Mouse (Mus musculus) right cerebral cortex, postnatal 4 days (tissue): ENCODE data around the gene Srms.
"Not testable (repeated sequence)": the region's sequence is repeated elsewhere in the genome, so short reads cannot be mapped to it uniquely, and the experiment has no call there.

ENCODE experiments used
- DNase-seq: peaks from one replicate; pipeline ENCODE4 v3.0.0-alpha.2; 2022

The Srms gene

DNA sequence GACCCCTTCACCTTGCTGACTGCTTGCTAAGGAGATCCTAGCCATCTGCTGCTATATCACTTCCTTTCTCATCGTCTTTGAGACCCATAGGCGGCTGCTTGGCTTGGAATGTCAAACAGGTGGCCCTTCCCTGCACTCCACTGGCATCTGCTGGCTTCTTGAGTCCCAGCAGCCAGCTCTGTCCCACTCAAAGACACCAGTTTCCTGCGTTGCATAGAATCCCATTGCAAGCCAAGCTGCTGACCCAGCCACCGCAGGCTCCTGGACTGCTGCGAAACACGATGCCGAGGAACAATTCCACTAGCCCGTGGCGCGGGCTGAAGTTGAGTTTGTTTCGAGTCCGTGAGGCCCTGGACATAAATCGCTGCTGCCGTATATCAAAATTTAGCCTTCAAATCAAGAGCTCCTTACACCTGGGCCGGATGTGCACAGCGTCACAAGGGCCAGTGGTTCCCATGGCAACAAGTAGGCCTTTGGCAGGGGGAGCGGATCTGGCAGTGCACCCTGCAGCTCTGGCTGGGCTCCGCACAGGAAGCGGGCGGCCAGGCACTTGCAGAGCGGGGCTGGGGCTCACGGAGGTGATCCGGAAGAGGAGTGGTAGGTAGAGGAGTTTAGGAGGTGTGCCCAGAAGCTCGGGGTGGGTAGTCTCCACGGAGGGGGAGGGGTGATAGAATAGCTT is 6.7 kb upstream of the Srms start, which contains the start of gene Fndc11:
Fndc11 (plus strand) TSS at position 476 of the 679 bp plus-strand sequence.
- DNase-seq, result peak; percentile 53

DNA sequence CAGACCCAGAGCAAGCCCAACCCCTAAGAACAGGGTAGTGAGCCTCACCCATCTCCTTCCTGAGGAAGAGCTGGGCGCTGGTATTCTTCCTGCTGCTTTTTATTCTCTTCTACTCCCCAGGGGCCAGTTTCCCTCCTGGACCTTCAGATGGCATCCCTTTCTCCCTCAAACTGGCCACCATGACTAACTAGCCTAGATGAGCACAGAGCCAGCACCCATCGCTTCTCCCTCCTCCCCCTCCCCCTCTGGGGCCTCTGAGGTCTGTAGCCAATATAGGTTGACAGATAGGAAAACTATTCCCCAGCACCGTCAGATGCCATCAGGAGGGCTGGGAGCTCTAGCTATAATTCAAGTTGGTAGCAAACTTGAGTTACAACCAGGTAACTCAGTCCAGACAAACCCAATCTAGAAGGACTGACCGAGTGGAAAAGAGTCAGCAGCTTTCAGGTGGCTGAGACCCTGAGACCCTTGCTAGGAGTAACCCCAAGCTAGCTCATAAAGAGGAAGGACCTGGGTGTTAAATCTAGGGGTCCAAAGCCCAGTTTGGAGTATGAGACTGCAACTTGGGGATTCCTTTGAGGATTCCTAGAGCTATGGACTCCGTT is 6.0 kb upstream of the Srms start:
- DNase-seq, result no peak

DNA sequence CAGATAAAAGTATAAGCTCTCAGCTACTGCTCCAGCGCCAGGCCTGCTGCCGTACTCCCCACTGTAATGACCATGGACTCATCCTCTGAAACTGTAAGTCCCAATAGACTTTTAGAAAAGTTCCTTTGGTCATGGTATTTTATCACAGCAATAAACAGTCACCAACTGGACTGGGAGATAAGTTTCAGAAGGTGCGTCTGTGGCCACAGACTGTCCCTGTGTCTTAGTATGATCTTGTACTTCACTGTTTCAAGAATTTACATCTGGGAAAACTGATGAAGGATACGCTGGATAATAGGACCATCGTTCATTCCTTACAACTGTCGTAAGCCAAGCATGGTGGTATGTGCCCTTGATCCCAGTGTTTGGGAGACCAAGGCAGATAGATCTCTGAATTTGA is 3.1 kb upstream of the Srms start:
- no peak for DNase-seq

DNA sequence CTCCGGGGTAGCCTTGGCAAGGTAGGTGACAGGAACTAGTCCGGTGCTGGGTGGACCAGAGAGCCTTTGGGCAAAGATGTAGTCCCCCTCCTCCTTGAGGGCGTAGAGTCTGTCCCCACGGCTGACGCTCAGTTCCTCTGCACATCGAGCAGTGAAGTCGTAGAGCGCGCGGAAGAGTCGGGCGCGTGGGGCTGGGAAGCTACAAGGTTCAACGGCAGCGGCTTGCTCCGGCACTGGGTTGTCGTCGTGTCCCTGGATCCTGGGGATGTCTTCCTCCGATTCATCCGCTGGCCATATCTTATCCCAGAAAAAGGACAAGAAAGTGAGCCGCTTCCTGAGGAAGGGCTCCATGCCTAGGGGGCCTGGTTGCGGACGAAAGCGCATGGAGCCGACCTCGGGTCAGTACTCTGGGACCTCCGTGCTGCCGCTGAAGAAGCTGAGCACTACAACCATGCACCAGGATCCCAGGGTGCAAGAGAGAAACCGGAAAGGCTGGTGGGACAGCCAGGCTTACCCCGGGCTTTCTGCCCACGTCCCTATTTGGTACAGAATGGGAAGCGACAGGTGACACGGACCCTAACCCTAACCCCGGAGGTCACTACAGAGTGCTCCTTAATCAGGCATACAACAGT is 480 bp downstream of the Srms start:
- no peak for DNase-seq

DNA sequence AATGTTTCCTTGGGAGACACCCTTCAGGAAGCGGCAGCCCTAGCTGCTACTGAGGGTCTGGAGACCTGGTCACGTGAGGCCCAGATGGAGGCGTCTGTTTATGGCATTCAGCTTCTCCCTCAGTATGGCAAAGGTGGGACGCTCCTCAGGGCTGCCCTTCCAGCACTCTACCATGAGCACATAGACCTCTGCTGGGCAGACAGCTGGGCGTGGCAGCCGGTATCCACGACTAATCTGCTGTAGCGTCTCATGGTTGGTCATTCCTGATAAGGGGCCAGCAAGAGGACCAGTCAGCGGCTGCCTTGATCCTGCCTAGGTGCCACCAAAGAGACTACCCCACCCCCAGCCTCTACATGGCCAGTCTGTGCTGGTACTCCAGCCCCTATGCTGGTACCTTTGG is 6.9 kb downstream of the Srms start:
- DNase-seq, result no peak

DNA sequence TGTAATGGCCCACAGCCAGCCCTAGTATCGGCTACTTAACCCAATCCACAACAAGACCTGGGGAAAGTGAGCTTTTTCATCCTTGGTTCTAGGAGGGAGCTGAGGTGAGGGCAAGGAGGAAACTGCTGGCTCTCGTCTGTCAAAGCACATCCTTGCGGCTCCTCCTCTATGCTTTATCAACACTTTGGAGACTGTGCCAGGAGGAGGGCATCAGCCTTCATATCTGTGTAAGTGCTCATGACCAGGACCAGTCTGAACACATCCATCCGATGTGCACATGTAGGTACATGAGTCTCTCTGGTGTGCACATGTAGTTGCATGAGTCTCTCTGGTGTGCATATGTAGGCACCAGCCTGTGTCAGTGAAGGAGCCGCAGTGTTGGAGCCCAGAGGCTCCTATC is 7.3 kb downstream of the Srms start:
- DNase-seq, result no peak

DNA sequence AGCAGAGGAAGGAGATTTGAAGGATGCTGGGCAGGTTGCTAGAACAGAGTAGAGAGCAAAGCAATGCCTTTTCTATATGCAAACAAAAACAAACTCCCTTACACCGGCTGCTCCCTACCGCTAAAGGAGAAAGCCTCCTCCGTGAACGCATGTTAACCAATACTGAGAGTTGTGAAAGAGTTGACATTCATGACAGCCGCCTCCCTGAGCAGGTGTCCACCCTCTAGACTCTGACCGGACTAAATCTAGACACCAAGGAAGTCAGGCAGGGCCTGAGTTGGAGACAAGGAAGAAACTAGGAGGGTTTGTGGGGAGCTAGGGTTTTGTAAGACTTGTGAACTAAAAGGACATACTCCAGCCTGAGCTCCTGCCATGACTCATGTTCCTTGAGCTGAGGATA is 10.1 kb downstream of the Srms start:
- DNase-seq, result no peak

DNA sequence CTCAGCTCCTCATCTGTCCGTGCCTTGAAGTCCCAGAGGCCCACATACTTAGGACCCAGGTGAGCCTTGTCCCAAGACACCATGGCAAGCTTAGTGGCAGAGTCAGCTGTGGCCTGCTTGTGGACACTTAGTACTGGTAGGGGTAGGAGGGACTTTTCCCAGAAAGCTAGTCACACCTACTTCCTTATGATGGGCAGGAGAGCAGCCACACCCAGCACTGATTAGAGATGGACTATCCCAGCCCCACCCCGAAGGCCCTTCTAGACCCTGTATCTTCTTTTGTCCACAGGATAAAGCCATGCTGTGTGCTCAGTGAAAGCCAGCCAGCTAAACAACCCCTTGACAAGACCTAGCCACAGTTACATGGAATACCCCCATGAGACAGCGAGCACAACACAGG is 10.6 kb downstream of the Srms start, which contains the start of gene Ptk6:
Ptk6 (minus strand) TSS at position 368 of the 400 bp plus-strand sequence.
- no peak for DNase-seq

DNA sequence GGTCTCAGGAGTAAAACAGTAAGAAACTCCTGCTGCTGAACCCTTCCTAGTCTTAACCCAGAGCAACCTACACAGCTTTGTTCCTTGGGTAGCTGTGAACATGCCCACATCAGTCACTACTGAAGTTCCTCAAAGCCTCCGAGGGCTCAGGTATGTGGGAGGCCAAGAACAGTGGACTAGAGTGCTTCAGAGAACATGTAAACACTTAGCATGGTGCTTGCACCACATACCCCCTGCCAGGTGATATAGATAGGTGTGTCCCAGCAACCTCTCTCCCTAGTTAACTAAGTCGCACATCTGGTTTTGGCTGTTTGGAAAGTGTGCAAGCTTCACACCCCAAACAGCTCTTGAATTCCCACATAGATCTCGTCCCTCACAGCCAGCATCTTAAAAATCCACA is 11.4 kb downstream of the Srms start:
- no peak for DNase-seq

DNA sequence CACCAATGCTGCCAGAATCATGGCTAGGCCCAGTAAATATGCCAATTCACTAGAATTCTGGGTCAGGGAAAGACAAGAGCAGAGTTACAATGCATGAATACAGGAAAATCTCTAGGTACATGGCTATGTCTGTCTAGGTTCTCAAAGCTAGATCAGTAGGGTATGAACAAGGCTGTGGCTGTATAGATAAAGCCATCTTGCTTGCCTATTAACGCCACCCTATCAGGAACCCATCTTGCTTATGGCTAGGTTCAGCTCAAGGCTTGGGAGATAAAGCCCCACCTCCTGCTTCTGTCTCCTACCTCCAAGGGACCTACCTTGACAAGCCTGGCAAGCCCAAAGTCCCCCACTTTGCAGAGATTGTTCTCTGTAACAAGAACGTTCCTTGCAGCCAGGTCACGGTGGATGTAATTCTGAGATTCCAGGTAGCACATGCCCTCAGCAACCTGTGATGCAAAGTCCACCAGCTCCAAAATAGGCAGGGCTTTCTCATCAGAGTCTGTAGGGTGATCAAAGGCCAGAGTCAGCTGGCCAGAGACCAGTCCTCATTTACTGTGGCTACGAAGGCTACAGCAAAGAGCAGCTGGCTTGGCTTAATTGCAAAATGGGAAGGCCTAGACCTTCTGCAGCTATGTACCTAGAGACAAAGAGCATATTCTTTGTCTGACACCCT is 16.2 kb downstream of the Srms start:
- DNase-seq, result no peak

DNA sequence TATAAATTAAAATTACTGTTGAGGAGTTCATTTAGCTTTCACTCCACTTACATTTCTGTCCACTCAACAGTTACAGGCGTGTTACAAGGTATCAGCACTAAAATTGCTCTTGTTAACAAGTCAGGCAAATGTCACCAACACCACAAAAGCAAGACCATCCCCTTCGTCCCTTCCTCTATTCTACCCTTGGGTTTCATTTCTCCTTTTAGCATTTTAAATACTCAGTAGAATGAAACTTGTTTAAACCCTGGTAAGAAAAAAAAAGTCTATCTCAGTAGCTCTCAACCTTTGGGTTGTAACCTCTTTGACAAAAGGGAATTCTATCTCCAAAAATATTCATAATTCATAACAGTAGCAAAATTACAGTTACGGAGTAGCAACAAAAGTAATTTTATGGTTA is 19.9 kb downstream of the Srms start:
- no peak for DNase-seq

DNA sequence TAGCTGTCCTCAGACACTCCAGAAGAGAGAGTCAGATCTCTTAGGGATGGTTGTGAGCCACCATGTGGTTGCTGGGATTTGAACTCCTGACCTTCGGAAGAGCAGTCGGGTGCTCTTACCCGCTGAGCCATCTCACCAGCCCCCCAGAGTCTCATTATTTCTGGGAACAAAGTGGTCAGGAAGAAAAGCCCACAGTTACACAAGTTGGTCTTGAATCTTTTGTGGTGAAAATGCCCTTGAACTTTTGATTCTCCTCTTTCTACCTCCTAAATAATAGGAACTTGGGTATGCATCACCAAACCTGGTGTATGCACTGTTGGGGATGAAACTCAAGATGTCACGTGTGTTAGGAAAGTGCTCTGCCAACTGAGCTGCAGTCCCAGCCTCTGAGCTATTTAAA is 21.0 kb downstream of the Srms start:
- DNase-seq, result no peak

DNA sequence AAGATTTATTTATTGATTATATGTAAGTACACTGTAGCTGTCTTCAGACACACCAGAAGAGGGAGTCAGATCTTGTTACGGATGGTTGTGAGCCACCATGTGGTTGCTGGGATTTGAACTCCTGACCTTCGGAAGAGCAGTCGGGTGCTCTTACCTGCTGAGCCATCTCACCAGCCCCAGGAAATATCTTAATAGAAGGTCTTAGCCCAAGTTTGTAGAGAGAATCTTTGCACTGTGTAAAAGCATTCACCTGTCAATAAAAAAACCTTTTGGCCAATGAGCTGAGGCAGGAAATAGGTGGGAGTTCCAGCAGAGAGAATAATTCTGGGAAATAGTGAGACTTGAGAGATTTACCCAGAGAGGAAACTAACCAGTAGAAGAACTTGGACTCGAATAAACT is 21.6 kb downstream of the Srms start:
- DNase-seq, result not testable (repeated sequence)

DNA sequence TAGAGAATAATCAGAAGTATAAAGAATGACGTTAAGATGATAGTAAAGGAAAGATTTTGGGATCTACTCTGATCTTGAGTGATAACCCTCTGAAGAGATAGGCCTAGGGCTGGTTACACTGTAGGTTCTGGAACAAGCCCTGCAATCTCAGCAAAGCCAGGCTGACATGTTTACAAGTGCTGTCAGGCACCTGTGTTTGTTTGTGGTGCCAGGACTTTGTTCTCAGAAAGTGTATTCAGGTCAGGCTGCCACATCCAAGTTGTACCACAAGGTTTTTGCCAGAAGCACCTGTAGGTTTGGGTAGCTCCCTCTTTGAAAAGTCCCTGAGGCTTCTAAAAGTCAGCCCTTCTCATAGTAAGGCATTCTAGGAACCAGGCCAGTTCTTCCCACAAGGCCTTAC is 23.7 kb downstream of the Srms start:
- no peak for DNase-seq

DNA sequence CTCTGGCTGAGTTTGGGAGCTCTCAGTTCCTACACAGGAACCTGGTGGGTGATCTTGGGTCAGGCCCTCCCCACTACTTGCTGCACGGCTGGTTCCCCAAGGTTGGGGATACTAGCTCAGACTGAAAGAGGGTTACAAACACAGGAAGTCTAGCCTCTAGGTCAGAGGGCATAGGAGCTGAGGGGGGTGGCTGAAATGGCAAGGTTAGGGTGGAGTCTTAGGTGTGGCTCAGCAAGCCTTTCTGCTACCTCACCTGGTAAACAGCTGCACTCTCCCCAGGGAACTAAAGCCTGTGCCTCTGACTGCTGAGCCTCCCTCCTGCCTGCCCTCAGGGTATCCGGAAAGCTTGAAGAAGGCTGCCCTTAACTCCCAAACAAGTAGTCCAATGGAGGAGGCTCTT is 24.3 kb downstream of the Srms start:
- no peak for DNase-seq

DNA sequence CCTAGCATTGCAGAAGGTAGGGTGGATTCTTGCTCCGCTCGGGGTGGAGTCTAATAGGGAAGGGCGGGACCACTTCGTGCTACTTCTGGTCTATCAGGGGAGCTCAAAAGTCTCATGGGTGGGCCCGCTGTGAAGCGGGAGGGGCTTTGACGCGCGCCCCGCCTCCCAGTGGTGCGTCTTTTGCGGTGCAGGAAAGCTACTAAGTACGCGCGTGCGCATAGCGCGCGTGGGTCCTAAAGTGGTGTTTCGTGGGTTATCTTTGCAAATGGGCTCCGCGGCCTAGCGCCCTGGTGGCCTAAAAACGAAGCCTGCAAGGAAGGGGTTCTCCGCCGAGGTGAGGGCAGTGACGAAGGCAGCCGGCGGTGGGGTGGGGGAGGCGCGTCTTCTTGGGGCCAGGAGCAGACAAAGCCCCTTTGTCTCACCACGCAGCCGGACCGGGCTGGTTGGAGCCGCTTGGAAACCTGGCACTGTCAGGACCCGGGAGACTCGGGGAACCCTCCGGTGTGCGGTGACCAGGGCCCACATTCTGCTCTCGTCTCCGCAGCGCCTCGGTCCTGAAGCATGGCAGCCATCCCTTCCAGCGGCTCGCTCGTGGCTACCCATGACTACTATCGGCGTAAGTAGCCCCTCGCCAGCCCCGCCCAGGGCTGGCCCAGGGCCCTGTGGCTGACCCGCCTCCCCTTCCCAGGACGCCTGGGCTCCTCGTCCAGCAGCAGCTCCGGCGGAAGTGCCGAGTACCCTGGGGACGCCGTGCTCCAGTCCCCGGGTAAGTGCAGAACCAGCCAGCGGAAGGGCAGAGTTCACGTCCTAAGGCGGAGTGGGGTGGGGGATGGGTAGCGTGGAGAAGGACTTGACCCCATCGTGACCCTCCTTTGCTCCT is 25.6 kb downstream of the Srms start, which contains the start of gene Ppdpf:
Ppdpf (plus strand) TSS at position 127 of the 880 bp plus-strand sequence.
- DNase-seq, result peak; percentile 85

DNA sequence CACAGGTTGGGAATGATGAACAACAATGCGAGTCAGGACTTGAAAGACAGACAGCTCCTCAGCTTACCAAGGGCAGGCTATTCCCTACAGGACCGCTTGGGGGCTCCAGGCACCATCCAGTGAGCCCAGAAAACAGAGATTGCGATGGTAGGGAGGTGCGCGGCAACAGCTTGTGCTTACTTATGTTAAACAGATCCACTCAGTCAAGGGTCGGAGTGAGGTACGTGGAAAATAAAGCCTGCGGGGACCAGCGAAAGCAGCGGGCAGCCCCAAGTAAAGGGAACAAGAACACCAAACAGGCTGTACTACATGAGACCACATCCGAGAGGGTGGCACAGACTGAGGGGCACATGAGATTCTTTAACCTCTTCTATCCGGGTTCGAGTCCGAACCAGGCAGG is 26.4 kb downstream of the Srms start:
- DNase-seq, result peak; percentile 81

DNA sequence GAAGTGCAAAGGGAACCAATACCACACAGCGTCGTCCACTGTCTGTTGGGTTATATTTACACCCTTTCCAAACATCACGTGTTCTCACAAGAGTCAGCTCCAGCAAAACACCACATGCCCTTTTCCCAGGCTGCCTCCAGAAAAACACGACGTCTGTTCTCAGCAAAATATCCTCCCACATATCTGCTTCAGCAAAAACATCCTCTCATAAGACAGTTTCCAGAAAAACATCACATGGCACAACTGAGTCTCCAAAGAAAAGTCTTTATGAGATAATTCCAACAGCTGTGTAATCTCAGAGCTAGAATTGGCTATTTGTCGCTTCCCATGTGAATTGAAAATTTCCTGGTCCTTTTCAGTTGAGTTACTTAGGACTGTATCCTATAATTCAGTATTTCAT is 32.1 kb downstream of the Srms start:
- no peak for DNase-seq

DNA sequence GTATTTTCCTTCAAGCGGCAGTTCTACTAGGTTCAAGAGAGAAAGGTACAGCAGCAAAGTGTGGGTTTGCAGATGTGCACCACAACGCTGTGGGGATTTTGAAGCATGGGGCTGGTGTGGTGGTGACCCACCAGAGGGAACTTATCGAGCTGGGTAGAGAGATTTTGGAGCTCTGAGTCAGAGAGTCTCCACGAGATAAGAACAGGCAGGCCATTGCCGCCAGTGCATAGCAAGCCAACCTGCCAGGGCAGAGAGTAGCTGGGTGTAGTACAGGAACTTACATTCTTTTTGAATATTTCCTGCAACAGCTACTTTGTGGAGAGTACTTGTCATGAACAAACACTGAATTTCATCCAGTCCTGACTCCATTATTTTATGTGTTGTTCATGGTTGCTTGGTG is 34.5 kb downstream of the Srms start:
- DNase-seq, result no peak

DNA sequence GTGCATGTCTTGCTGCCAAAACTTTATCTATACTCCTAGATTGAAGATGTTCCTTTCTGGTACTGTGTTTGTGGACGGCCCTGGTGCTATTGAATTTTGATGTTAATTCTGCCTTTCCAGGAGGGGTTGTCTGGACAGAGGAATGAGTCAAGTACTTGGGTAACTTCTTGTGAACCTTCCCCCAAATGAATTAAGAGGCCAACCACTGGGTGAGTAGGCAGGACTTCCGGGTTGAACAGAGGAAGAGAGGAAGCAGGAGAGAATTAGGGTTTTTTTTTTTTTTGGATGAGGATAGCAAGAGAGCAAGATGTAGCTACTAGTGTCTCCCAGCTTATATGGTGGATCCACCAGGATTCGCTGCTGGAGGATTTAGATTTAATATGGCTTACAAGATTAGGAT is 35.0 kb downstream of the Srms start:
- no peak for DNase-seq

DNA sequence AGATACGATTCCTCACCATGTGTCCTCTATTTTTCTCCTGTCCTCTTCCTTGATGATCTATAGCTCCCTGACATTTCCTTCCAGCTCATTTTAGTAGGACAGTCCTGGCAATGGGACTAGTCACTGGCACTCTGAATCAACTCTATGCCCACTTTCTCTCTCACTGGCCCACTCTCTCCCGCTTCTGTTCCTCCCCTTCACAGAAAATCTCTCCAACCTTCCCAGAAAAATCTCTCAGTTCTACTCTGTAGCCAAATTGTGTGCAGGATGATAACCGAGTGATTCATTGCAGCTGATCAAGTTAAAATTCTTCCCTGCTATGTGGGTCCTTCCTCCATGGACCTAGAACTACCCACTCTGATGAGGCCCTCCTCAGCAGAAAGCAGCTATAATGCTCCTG is 38.3 kb downstream of the Srms start:
- no peak for DNase-seq

DNA sequence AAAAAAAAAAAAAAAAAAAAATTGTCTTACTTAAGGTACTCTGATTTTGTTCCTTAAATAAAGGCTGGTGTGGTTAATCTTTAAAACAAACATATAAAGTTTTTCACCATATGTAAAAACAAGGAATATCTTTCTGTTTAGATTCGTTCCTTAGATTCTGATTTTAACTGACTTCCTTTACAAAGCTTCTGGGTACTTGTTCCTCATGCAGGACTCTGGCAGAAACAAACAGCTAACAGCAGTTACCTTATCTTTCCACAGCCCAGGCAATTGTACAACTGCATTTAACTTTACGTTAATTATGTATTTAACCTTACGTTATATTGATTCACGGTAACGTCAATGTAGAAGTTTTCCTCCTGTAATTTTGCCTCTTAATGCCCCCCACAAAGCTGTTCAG is 46.5 kb downstream of the Srms start:
- DNase-seq, result no peak

DNA sequence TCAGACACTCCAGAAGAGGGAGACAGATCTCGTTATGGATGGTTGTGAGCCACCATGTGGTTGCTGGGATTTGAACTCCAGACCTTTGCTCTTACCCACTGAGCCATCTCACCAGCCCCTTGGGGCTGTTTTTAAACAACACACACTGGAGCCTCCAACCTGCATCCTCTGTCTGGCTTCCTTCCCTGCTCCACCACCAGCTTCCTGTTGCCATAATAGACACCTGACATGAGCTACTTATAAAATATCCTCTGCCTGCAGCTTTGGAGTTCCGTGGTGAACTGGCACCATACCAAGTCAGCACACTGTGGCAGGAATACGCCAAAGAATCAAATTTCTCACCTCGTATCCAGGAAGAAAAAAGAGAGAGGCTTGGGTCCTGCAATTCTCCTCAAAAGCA is 52.2 kb downstream of the Srms start:
- no peak for DNase-seq
